Mouse (Mus musculus) neural tube, embryonic 12.5 days (tissue): ENCODE measurements around the gene Scube1. TPM values are rescaled to one million over a fixed set of nuclear protein-coding genes. Genes with fewer than 3 reads are reported as not detected.

Experiments
- ATAC-seq: fragments of 200-750 bp; cut with Nextera tagmentation; 2 replicates; pipeline ENCODE4 v1.8.0; 2017; ENCODE audit warnings: low read depth, mild to moderate bottlenecking, moderate TSS enrichment, moderate library complexity; ENCODE audit not compliant: low FRiP score
- H3K27ac ChIP-seq: fragments of 300-500 bp; sonication (generic); 2 replicates; pipeline ENCODE4 v1.5.1; 2016
- H3K27me3 ChIP-seq: fragments of 300-500 bp; sonication (generic); replicated peaks from 2 replicates; pipeline ENCODE4 v1.6.1; 2016; ENCODE audit warnings: mild to moderate bottlenecking
- H3K36me3 ChIP-seq: fragments of 300-500 bp; sonication (generic); 2 replicates; pipeline ENCODE4 v1.6.1; 2016; ENCODE audit warnings: mild to moderate bottlenecking
- H3K4me1 ChIP-seq: fragments of 300-500 bp; sonication (generic); 2 replicates; pipeline ENCODE4 v1.6.1; 2016
- H3K4me2 ChIP-seq: fragments of 300-500 bp; sonication (generic); replicated peaks from 2 replicates; pipeline ENCODE4 v1.6.1; 2016; ENCODE audit warnings: mild to moderate bottlenecking
- H3K4me3 ChIP-seq: fragments of 300-500 bp; sonication (generic); 2 replicates; pipeline ENCODE4 v1.5.1; 2016
- H3K9ac ChIP-seq: fragments of 300-500 bp; sonication (generic); 2 replicates; pipeline ENCODE4 v1.6.1; 2016; ENCODE audit warnings: mild to moderate bottlenecking
- H3K9me3 ChIP-seq: fragments of 300-500 bp; sonication (generic); 2 replicates; pipeline ENCODE4 v1.6.1; 2016; ENCODE audit warnings: mild to moderate bottlenecking
- WGBS: fragments of 180-500 bp; shearing (Covaris S2); methylation state at CpG from one replicate; pipeline ENCODE4 v1.1.7; 2016; 5-methylcytosine and 5-hydroxymethylcytosine counted together
- polyA plus RNA-seq: library from polyadenylated mRNA; unstranded; fragments of >200 nt; fragmentation: Nextera tagmentation; extraction: Ambion mirVana; gene quantifications from 2 replicates; pipeline ENCODE4 v1.2.1, GENCODE M21; 2016

The Scube1 gene
- polyA plus RNA-seq, 1 experiment from 2014 or later, result 32.4 TPM

DNA sequence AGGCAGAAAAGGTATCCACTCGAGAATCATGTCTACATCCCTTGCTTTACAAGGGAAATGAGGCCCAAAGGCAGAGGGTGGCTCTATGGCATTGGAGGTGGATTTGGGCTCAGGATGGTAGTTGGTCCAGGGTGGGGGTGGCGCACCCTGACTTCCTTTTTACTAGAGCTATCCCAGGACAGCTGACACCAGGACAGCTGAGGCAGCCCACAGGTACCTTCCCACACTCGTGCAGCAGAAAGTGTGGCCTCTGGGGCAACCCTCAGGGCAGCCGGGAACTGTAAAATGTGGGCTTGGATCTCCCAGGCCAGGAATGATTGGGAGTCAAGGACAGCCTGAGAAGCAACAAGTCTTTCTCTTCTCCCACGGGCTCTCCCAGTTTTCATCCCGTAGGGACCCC is 133.1 kb downstream of the Scube1 start:
- Histone ChIP-seq H3K27ac (no peak overlapping the region), H3K9me3 (no peaks in the 10 kb centered on the region), H3K27me3 (no peaks in the 10 kb centered on the region), H3K9ac (no peak overlapping the region), H3K36me3 (peaks cover 19% of the 10 kb centered on the region), H3K4me2 (no peak overlapping the region), H3K4me1 (peaks cover 21% of the 10 kb centered on the region), H3K4me3 (no peak overlapping the region)
- ATAC-seq, result no peak
- 83% methylated on average over 6 of the region's 6 CpGs for WGBS

DNA sequence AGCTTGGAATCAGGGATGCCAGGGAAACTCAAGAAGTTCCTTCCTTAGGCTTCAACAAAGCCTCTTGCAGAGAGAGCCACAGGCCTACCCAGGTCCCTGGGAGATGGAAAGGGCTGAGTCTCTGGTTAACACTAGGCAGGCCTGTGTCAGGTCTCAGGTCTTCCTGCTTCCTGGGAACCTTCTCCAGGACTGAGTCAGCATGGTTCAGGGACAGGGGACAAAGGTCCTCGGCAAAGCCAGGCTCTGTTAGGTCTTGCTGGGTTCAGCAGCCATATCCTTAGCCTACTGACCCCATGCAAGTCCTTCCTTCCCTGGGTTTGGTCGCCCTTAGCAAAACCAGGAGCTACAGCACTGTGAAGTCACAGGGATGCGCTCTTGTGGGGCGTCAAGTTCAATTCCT is 134.0 kb downstream of the Scube1 start:
- no peaks in the 10 kb centered on the region for H3K9me3 ChIP-seq
- peaks cover 21% of the 10 kb centered on the region for H3K4me1 ChIP-seq
- H3K9ac ChIP-seq, result no peak overlapping the region
- 92% methylated on average over 4 of the region's 4 CpGs for WGBS
- H3K36me3 ChIP-seq, result peaks cover 28% of the 10 kb centered on the region
- no peak overlapping the region for H3K4me3 ChIP-seq
- no peak overlapping the region for H3K27ac ChIP-seq
- no peaks in the 10 kb centered on the region for H3K27me3 ChIP-seq
- no peak for ATAC-seq
- no peak overlapping the region for H3K4me2 ChIP-seq

DNA sequence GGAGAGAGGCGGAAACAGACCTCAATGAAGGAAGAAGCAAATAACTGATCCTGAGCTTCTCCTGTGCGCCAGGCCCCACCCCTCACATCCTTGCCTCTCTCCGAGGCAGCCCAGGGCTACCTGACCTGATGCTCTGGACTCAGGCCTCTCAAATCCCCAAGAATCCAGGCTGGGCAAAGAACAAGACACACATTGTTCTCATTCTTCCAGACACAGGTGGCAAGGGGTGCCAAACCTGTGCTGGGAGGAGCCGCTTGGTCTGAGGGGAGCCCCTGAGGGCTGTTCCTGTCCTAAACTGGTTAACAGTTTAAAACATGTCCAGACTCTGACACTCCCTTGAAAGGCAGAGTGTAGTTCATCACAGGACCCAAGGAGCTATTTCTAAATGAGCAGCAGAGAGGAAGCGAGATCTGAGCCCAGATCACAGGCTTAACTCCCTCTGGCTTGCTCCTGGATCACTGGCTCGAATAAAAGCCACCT is 140.0 kb downstream of the Scube1 start:
- no peaks in the 10 kb centered on the region for H3K9me3 ChIP-seq
- H3K4me2 ChIP-seq, result no peak overlapping the region
- H3K36me3 ChIP-seq, result peaks cover 82% of the 10 kb centered on the region
- no peak overlapping the region for H3K4me3 ChIP-seq
- no peaks in the 10 kb centered on the region for H3K4me1 ChIP-seq
- 97% methylated on average over 6 of the region's 6 CpGs for WGBS
- ATAC-seq, result no peak
- no peak overlapping the region for H3K27ac ChIP-seq
- no peak overlapping the region for H3K9ac ChIP-seq
- no peaks in the 10 kb centered on the region for H3K27me3 ChIP-seq

DNA sequence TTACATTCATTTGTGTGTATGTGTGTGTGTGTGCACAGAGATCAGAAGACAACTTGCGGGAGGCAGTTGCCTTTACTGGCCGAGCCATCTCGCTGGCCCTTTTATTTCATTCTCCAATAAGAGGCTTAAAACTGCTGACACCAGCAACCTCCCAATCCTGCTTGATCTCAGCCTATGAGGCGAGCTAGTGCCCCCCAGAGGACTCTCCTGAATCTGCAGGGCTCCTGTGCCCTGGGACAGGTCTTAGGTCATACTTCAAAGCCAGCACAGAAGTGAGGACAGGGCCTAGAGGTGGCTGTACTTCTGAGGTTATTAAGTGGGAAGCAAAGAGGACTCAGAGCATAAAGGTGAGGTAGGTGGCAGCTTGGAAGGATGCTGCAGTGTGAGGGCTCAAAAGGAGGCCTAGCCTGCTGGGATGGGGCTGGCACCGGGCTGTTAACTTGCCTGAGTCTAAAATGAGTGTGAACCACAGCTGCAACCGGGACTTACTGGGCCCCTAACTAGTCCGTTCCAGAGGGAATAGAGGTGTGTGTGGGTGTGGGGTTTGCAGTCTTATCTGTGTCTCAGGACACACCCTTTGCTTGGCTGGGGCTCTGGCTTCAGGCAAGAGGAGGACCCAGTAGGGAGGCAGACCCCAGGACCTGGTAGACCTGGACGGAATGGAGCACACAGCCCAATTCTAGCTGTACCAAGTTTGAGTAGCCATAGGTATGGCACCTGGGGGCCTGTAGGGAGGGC is 141.2 kb downstream of the Scube1 start:
- WGBS, result 79% methylated on average over 8 of the region's 8 CpGs
- Histone ChIP-seq H3K36me3 (peaks cover 92% of the 10 kb centered on the region), H3K4me3 (no peak overlapping the region), H3K9ac (no peak overlapping the region), H3K27me3 (no peaks in the 10 kb centered on the region), H3K4me2 (no peak overlapping the region), H3K9me3 (no peaks in the 10 kb centered on the region), H3K27ac (no peak overlapping the region), H3K4me1 (no peaks in the 10 kb centered on the region)
- no peak for ATAC-seq

DNA sequence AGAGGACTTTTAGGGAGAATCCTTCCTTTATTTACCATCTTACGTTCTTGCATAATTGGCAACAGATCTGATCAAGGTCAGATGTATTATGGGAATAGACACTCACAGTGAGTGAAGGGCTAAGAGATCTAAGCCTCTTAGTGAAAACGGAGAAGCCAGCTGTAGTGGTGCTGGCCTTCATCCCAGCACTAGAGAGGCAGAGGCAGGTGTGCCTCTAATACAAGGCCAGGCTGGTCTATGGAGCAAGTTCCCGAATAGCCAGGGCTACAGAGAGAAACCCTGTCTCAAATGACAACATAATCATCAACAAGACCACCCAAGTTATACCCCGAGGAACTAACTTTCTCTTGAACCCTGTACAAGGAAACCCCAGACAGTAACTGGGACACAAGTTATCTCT is 141.9 kb downstream of the Scube1 start:
- no peak overlapping the region for H3K27ac ChIP-seq
- no peaks in the 10 kb centered on the region for H3K9me3 ChIP-seq
- no peaks in the 10 kb centered on the region for H3K4me1 ChIP-seq
- no peaks in the 10 kb centered on the region for H3K27me3 ChIP-seq
- no peak overlapping the region for H3K4me3 ChIP-seq
- H3K36me3 ChIP-seq, result peaks cover 93% of the 10 kb centered on the region
- ATAC-seq, result no peak
- 91% methylated on average over 4 of the region's 4 CpGs for WGBS
- no peak overlapping the region for H3K4me2 ChIP-seq
- no peak overlapping the region for H3K9ac ChIP-seq

DNA sequence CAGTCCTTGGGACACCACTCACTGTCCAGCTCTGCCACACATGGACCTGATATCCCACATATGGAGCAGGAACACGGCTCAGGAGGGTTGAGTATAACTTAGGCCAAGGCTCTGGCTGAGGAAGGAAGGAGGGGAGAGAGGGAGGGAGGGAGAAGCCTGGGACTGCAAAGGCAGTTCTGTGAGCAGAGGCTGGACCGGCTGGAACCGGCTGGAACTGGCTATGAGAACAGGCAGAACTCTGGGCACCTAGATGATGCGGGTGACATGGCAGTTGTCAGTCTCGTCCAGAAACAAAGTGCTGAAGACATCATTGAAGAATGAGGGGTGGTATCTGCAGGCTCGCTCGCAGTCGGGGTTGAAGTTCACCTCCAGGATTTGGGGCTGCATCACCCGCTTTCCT is 148.2 kb downstream of the Scube1 start:
- H3K4me3 ChIP-seq, result no peak overlapping the region
- no peak overlapping the region for H3K9ac ChIP-seq
- H3K4me2 ChIP-seq, result no peak overlapping the region
- 91% methylated on average over 9 of the region's 9 CpGs for WGBS
- no peaks in the 10 kb centered on the region for H3K9me3 ChIP-seq
- peaks cover 74% of the 10 kb centered on the region for H3K36me3 ChIP-seq
- H3K4me1 ChIP-seq, result no peaks in the 10 kb centered on the region
- no peaks in the 10 kb centered on the region for H3K27me3 ChIP-seq
- H3K27ac ChIP-seq, result no peak overlapping the region
- ATAC-seq, result no peak

DNA sequence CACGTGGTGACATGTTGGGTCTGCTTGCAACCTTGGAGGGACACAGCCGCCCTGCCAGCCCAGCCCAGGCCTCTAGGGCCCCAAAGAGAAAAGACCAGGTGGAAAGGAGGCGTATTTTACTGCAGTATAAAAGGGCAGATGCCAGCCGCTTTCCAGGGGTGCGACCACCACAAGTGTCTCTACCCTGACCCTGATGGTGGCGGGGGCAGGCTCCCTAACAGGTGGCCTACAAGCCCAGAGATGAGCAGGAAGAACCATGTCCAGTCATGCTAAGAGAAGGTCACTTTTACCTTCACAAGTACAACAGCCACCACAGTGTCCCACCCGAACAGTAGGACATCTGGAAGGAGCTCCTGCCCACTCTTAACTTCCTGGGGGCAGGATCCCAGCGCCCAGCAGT is 149.3 kb downstream of the Scube1 start:
- no peak overlapping the region for H3K9ac ChIP-seq
- no peak overlapping the region for H3K27ac ChIP-seq
- H3K27me3 ChIP-seq, result no peaks in the 10 kb centered on the region
- H3K4me2 ChIP-seq, result no peak overlapping the region
- no peak for ATAC-seq
- WGBS, result 95% methylated on average over 8 of the region's 8 CpGs
- peaks cover 63% of the 10 kb centered on the region for H3K36me3 ChIP-seq
- H3K4me1 ChIP-seq, result no peaks in the 10 kb centered on the region
- no peaks in the 10 kb centered on the region for H3K9me3 ChIP-seq
- no peak overlapping the region for H3K4me3 ChIP-seq

DNA sequence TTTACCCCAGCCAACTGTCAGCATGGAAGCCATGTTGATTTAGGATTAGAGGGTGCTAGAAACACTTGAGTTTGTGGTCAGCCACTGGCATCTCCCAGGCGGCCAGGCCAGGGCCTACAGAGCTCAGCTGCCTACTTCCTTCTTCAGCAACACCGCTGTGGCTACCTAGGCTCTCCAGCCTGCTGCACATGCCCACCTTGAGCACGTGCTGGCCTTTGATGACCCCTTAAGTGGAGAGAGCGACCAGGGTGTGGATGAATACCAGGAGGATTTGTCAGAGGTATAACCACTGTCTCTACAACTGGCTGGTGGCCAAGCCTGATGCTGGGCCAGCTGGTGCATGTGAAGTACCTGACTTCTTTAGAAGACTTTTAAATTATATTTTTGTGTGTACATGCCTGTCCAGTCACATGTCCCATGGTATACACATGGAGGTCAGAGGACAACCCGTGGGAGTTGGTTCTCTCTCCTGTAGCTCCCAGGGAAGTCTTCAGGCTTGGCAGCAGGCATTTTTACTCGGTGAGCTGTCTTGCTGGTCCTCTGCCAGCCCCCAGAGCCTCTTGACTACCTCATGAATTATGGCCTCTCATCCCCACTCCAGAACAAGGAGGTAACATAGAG is 150.0 kb downstream of the Scube1 start:
- Histone ChIP-seq H3K27me3 (no peaks in the 10 kb centered on the region), H3K4me1 (no peaks in the 10 kb centered on the region), H3K9ac (no peak overlapping the region), H3K27ac (no peak overlapping the region), H3K36me3 (peaks cover 56% of the 10 kb centered on the region), H3K4me2 (no peak overlapping the region), H3K4me3 (no peak overlapping the region), H3K9me3 (no peaks in the 10 kb centered on the region)
- no peak for ATAC-seq
- 95% methylated on average over 6 of the region's 6 CpGs for WGBS

DNA sequence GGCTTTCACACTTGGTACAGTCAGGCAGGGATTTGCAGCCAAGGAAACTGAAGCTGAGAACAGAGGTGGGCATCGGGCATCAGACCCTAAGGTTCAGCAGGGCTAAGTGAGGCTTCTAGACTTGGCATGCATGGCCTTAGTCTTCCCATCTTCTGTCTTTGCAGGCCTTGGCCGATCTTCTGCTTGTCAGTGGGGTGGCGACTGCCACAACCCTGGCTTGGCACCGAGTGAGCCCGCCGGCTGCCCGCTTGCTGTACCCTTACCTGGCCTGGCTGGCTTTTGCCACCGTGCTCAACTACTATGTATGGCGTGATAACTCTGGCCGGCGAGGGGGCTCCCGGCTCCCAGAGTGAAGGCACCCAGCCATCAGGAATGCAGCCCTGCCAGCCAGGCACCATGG is 151.2 kb downstream of the Scube1 start:
- no peak for ATAC-seq
- no peak overlapping the region for H3K9ac ChIP-seq

DNA sequence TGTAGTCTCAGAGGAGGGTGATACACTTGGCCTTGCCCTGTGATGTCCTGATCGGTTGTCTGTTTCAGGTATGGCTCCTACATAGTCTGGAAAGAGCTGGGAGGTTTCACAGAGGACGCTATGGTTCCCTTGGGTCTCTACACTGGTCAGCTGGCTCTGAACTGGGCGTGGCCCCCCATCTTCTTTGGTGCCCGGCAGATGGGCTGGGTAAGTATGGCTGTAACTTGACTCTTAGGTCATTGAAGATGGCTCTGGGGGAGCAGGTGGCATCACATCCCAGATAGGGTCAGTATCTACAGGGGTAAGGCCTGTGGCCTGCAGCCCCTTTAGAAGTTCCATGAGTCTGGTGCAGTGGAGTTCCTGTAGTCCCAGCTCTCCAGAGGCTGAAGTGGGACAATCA is 152.7 kb downstream of the Scube1 start:
- H3K27ac ChIP-seq, result no peak overlapping the region
- no peak overlapping the region for H3K4me2 ChIP-seq
- no peaks in the 10 kb centered on the region for H3K27me3 ChIP-seq
- no peak overlapping the region for H3K4me3 ChIP-seq
- 79% methylated on average over 4 of the region's 4 CpGs for WGBS
- no peak overlapping the region for H3K9ac ChIP-seq
- no peaks in the 10 kb centered on the region for H3K9me3 ChIP-seq
- no peaks in the 10 kb centered on the region for H3K4me1 ChIP-seq
- peaks cover 31% of the 10 kb centered on the region for H3K36me3 ChIP-seq
- no peak for ATAC-seq

More for the DNA sequence above, 151.2 kb downstream of the Scube1 start:
- 93% methylated on average over 12 of the region's 12 CpGs for WGBS
- no peak overlapping the region for H3K4me2 ChIP-seq
- H3K4me3 ChIP-seq, result no peak overlapping the region
- no peaks in the 10 kb centered on the region for H3K27me3 ChIP-seq
- no peak overlapping the region for H3K27ac ChIP-seq
- H3K4me1 ChIP-seq, result no peaks in the 10 kb centered on the region
- H3K36me3 ChIP-seq, result peaks cover 45% of the 10 kb centered on the region
- H3K9me3 ChIP-seq, result no peaks in the 10 kb centered on the region

DNA sequence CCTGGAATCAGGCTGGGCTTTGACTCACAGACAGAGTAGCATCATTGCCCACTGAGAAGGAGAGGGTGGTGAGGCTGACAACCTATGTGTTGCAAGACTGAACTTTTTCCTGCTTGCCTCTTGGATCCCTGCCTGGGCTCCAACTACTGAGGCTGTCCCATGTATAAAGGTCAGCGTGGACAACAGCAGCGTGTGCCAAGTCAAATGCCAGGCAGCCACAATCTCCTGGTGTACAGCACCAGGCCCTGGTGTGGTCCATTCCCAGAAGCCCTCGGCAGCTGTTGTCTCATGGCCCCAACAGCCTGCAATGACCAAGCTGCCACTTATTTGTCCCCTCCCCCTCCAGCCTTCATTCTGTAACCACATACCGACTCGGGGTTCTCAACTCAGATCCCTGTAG is 153.2 kb downstream of the Scube1 start:
- 86% methylated on average over 5 of the region's 5 CpGs for WGBS

DNA sequence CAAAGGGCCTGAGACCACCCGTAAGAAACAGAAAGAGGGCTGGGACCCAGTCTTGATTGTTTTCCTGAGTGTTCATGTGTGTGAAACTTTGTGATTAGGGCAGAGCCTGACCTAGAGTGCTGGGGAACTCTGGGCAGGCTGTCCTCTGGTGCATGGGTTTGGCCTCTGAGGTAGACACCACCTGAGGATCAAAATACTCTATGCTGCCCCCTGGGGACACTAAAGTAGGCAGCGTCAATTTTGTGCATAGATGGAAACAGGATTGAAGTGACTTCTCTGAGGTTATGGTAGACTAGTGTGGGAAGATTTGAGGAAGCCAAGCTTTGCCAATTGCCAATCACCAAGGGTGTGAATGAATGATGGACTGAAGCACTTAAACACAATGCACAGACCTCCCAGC is 154.2 kb downstream of the Scube1 start:
- no peaks in the 10 kb centered on the region for H3K9me3 ChIP-seq
- no peak for ATAC-seq
- H3K27me3 ChIP-seq, result no peaks in the 10 kb centered on the region
- no peaks in the 10 kb centered on the region for H3K4me1 ChIP-seq
- H3K4me3 ChIP-seq, result no peak overlapping the region
- H3K27ac ChIP-seq, result no peak overlapping the region
- no peak overlapping the region for H3K4me2 ChIP-seq
- H3K9ac ChIP-seq, result no peak overlapping the region
- H3K36me3 ChIP-seq, result peaks cover 16% of the 10 kb centered on the region
- 69% methylated on average over 2 of the region's 2 CpGs for WGBS

More for the DNA sequence above, 153.2 kb downstream of the Scube1 start:
- Histone ChIP-seq H3K4me1 (no peaks in the 10 kb centered on the region), H3K4me3 (no peak overlapping the region), H3K27me3 (no peaks in the 10 kb centered on the region), H3K4me2 (no peak overlapping the region), H3K9me3 (no peaks in the 10 kb centered on the region), H3K9ac (no peak overlapping the region), H3K36me3 (peaks cover 26% of the 10 kb centered on the region), H3K27ac (no peak overlapping the region)
- ATAC-seq, result no peak

DNA sequence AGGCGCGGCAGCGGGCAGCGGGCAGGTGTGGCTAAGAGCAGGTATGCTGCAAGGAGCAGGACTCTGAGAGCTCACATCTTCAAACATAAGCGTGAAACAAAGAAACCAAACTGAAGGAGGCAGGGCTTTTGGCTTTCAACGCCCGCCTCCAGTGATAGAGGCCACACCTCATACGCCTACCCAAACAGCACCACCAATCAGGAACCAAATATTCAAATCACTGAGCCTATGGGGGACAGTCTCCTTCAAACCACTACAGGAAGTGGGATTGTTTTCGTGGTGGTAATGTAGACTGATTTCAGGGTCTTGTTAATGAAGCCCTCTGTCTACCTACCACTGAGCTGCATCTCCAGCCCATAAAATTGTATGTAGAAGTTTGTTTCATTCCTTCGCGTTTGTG is 155.1 kb downstream of the Scube1 start:
- Histone ChIP-seq H3K9ac (no peak overlapping the region), H3K27me3 (no peaks in the 10 kb centered on the region), H3K36me3 (peaks cover 6% of the 10 kb centered on the region), H3K4me2 (no peak overlapping the region), H3K9me3 (no peaks in the 10 kb centered on the region), H3K27ac (no peak overlapping the region), H3K4me3 (no peak overlapping the region), H3K4me1 (no peaks in the 10 kb centered on the region)
- WGBS, result 61% methylated on average over 11 of the region's 11 CpGs
- ATAC-seq, result no peak
